Mouse (Mus musculus): Measurements from ENCODE around the gene Smurf1. TPM values are rescaled to one million over a fixed set of nuclear protein-coding genes. Genes with fewer than 3 reads are reported as not detected.

Smurf1 gene
- total RNA-seq, 2 experiments from 2014 or later, result 9.3 to 16.8 TPM

DNA sequence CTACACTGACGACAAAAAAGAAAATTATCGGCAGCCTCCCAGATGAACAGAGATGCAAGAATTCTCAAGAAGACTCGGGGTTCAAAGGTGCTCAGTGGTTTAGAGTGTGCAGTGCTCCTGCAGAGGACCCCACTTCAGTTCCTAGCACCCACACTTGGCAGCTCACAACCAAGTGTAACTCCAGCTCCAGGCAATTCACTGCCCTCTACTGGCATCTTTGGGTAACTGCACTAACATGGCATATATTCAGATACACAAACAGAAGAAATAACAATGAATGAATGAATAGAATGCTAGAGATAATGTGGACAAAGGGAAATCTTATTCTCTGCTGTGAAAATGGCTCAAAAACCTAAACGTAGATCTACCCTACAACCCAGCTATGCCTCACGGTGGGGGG lies 19.2 kb upstream of the Smurf1 start:
- H3K4me3 ChIP-seq, result no peak overlapping the region
- TF ChIP-seq CTCF (IDR thresholded peaks at IDR 0.05), result peak; percentile 37; the same call in 1 of the 2 replicates
- H3K27ac ChIP-seq, result no peak overlapping the region
- DNase-seq, result no peak
- intact Hi-C loops (cut with DNase I), result loop anchor here (5.0 kb wide), 1 partner anchor 103 kb away; no protein-coding TSS in a partner anchor

DNA sequence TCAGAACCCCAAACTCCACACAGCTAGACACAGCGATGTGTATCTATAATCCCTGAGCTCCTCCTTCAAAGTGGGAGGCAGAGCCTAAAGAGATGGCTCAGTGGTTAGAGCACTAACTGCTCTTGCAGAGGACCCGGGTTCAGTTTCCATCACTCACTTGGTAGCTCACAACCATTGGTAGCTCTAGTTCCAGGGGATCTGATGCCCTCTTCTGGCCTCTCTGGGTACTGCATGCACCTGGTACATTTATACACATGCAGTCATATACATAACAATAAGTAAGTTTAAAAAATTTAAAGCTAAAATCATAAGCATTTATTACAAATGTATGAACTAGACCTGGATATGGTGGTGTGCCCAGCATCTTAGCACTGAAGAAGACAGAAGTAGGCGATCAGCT lies 17.6 kb upstream of the Smurf1 start:
- Histone ChIP-seq H3K27ac (no peak overlapping the region), H3K4me3 (no peak overlapping the region)
- DNase-seq, result no peak
- TF ChIP-seq CTCF (IDR thresholded peaks at IDR 0.05), result peak; percentile 47
- intact Hi-C loops (cut with DNase I), result no loop called here

DNA sequence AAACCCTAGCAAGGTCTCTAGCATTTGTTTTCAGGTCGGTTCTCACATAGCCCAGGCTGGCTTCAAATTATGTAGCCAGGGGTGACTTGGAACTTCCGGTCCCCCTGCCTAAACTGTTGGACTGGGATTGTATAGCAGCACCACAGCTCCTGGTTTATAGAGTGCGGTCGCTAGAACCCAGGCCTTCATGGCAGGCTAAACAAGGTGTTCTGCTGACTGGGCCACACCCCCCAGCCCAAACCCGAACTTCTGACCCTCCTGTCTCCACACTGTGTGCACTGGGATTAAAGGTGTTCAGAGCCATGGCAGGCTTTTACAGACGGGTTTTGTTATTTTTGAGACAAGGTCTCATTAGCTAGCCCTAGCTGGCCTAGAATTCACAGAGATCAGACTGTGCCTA lies 13.5 kb upstream of the Smurf1 start:
- Histone ChIP-seq H3K27ac (no peak overlapping the region), H3K4me3 (no peak overlapping the region)
- no peak for TF ChIP-seq CTCF (IDR thresholded peaks at IDR 0.05)
- DNase-seq, result no peak
- intact Hi-C loops (cut with DNase I), result no loop called here

DNA sequence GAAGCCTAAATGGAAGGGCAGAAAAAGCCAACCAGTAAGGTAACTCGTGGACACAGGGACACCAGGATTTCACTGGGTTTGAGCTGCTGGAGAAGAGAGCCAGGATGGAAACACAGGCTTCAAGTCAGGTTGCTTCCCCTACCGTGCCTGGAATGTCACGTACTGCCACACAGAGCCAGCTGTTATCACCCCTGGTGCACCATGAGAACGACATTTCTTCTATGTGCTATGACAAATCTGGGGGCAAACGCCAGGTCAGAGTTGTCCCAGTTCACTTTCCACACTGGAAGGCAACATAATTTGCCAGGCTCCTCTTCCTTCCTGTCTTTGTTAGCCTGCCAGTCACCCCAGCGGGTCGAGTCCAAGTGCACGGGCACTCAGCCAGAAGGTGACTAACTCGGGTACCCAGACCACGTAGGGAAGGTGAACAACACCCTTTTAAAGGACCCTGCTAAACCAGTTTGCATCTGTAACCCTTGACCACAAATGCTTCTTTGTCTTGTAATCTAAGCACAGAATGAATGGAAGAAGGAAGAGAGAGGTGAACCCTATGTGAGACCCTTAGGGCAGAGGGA lies 13.0 kb upstream of the Smurf1 start:
- no peak for DNase-seq
- no peak overlapping the region for H3K27ac ChIP-seq
- intact Hi-C loops (cut with DNase I), result no loop called here
- no peak for TF ChIP-seq CTCF (IDR thresholded peaks at IDR 0.05)
- no peak overlapping the region for H3K4me3 ChIP-seq

DNA sequence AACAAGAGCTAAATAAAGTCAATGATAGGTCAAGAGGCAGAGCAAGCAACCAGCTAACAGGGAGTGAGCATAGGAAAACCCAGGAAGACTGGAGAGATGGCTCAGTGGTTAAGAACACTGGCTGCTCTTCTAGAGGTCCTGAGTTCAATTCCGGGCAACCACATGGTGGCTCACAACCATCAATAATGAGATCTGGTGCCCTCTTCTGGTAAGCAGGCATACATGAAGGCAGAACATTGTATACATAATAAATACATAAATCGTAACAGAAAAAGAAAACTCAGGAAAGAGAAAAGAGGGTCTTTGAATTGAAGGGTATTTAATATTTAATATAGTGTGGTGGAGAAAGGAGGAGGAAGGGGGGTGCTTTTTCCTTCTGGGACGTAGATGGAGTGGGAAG lies 5.6 kb upstream of the Smurf1 start:
- peak; percentile 50 for TF ChIP-seq CTCF (IDR thresholded peaks at IDR 0.05)
- intact Hi-C loops (cut with DNase I), result no loop called here

DNA sequence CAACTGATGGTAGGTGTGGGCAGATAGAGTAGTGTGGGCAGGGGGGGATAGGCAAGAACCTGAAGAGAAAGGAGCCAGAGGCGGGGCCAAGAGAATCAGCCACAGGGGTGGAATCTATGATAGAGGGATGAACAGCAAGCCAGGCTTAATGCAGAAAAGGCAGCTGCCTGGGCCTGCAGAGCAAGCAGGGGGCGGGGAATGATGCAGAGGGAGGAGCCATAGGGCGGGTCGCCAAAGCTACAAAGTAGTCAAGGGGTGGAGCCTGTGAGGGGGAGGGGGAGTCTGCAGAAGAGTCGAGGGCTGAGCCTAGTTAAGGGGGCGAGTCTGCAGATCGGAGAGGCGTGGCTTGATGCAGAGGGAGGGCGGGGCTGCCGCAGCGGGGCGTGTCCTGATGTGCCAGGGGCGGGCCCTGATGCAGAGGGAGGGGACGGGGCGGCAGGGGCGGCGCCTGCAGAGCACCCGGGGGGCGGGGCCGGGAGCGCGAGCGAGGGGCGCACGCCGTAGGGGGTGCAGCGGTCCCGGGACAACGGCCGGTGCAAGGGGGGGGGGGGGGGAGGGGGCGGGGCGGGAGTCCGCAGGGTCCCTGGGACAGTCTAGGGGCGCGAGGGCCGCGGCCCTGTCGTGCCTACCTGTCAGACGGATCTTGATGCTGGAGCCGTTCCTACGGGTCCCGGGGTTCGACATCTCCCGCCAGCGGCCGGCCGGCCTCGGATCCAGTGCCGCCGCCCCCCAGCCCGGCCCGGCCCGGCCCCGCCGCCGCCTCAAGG lies 592 bp downstream of the Smurf1 start:
- Histone ChIP-seq H3K4me3 (peak overlapping the region; percentile 81), H3K27ac (peak overlapping the region; percentile 96)
- DNase-seq, result peak; percentile 90
- intact Hi-C loops (cut with DNase I), result loop anchor here (2.0 to 5.0 kb wide), 3 partner anchors 16 to 83 kb away; no protein-coding TSS in a partner anchor
- TF ChIP-seq CTCF (IDR thresholded peaks at IDR 0.05), result no peak

More for the DNA sequence above, 5.6 kb upstream of the Smurf1 start:
- no peak overlapping the region for H3K4me3 ChIP-seq
- DNase-seq, result no peak
- H3K27ac ChIP-seq, result no peak overlapping the region

DNA sequence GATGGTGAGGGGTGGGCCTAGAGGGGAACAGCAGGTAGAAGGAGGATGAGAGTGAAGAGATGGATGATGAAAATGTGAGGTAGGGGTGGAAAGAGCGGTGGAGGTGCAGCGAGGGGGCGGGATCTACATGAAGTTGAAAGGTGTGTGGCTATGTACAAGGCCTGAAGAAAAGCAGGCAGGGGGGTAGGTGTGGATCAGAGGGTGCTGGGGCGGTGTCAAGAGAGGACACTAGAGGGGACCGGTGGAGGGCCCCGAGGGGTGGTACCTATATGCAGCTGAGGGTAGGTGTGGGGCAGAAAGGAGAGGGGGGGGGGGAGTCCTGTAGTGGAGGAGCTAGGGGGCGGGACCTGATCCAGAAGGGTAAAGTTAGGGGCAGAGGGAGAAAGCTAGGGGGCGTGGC lies 1.2 kb downstream of the Smurf1 start:
- intact Hi-C loops (cut with DNase I), result loop anchor here (2.0 kb wide), 1 partner anchor 16 kb away; no protein-coding TSS in a partner anchor

DNA sequence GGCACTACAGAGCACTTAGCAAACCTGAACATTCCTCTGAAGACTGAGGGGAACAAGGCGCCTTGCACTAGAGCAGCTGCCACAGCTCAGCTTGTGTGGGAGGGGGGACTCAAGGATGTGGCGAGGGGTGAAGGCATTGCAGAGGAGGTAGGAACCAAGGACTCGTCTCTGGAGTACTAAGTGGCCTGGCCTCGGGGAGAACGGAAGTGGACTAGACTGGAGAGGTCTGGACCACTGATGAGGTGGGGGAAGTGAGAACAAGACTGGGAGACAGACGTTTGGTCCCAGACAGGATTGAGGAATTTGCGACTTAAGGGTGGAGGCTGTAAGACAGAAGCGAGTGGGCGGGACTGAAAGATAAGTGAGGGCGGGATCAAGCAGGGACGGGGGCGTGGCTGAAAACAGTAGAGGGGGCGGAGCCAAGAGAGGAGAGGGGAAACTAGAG lies 1.8 kb downstream of the Smurf1 start:
- DNase-seq, result peak; percentile 66
- intact Hi-C loops (cut with DNase I), result loop anchor here (2.0 kb wide), 1 partner anchor 15 kb away; no protein-coding TSS in a partner anchor
- H3K27ac ChIP-seq, result peak overlapping the region; percentile 68

More for the DNA sequence above, 1.2 kb downstream of the Smurf1 start:
- H3K4me3 ChIP-seq, result peak overlapping the region; percentile 81
- H3K27ac ChIP-seq, result peak overlapping the region; percentile 96
- no peak for DNase-seq
- TF ChIP-seq CTCF (IDR thresholded peaks at IDR 0.05), result no peak

DNA sequence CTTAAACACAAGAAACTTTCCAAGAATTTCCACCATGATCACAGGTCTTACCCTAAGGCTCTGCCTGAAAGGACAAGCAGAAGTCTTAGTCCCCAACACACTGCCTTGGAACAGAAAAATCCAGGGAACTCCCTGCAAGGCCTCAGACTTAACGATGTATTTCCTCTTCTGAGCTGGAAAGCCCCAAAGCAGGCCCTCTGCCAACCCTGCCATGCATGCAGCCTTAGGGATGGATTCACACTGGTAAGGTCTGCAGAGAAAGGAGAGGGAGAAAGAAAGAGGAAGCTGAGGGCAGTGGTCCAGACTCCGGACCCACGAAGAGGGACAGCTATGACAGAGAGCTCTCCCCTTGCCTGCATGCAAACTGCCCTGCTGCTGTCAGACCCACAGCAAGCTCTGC lies 2.2 kb downstream of the Smurf1 start:
- intact Hi-C loops (cut with DNase I), result no loop called here
- no peak for TF ChIP-seq CTCF (IDR thresholded peaks at IDR 0.05)
- Histone ChIP-seq H3K27ac (peak overlapping the region; percentile 68), H3K4me3 (peak overlapping the region; percentile 81)
- DNase-seq, result no peak

More for the DNA sequence above, 1.8 kb downstream of the Smurf1 start:
- TF ChIP-seq CTCF (IDR thresholded peaks at IDR 0.05), result no peak
- peak overlapping the region; percentile 81 for H3K4me3 ChIP-seq

DNA sequence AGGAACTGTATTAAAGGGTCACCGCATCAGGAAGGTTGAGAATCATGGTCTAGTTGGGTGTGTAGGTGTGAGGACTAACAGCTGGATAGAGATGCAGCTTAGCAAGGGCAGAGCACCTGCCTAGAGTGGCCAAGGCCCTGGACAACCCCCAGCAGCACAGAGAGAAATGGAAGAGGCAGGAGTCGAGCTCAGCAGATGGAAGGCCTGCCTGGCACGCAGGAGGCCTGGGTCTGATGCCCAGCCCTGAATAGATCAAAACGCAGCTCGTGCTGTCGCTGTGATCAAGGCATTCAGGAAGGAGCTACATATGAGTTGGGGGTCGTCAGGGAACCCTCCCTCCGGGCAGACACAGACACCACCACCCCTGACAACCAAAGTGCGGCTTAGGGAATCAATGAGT lies 7.4 kb downstream of the Smurf1 start:
- intact Hi-C loops (cut with DNase I), result no loop called here
- TF ChIP-seq CTCF (IDR thresholded peaks at IDR 0.05), result no peak
- Histone ChIP-seq H3K27ac (0 out of 2 replicates have a peak overlapping the region, but pooled peaks have one; percentile 1), H3K4me3 (no peak overlapping the region)
- no peak for DNase-seq

DNA sequence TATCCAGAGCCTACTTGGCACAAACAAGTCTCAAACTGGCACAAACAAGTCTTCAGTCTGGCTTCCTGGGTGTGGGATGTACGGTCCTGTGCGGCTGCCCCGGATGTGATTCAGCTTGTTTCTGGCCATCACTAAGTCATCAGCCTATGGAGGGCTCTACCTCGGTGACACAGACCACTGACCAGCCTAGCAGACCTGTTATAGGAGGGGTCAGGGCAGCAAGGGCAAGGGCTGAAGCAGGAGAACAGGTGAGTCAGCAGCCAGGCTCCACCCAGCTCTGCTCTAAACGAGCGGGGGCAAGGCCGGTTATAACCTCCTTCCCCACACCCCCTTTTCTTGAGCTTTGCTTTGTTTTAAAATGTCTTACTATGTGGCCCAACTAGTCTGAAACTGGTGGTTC lies 11.2 kb downstream of the Smurf1 start:
- Histone ChIP-seq H3K27ac (peak overlapping the region; percentile 20; the same call in 1 of the 2 replicates), H3K4me3 (no peak overlapping the region)
- no peak for TF ChIP-seq CTCF (IDR thresholded peaks at IDR 0.05)
- intact Hi-C loops (cut with DNase I), result no loop called here
- no peak for DNase-seq

DNA sequence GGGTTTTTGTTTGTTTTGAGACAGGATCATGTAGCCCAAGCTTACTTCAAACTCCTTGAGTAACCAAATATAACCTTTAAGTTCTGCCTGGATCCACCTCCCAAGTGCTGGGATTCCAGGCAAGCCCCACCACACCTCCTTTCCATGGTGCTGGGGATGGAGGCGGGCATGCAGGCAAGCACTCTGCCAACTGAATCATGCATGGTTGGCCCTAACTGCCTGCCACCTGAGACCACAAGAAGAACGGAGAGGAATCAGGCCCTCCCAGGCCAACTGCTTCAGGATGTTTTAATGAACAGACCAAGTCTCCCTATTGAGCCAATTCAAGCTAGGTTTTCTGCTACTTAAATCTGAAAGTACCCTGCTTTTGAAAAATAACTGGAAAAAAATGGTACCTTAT lies 13.1 kb downstream of the Smurf1 start:
- no peak for DNase-seq
- Histone ChIP-seq H3K27ac (peak overlapping the region; percentile 39), H3K4me3 (no peak overlapping the region)
- no peak for TF ChIP-seq CTCF (IDR thresholded peaks at IDR 0.05)
- intact Hi-C loops (cut with DNase I), result no loop called here

DNA sequence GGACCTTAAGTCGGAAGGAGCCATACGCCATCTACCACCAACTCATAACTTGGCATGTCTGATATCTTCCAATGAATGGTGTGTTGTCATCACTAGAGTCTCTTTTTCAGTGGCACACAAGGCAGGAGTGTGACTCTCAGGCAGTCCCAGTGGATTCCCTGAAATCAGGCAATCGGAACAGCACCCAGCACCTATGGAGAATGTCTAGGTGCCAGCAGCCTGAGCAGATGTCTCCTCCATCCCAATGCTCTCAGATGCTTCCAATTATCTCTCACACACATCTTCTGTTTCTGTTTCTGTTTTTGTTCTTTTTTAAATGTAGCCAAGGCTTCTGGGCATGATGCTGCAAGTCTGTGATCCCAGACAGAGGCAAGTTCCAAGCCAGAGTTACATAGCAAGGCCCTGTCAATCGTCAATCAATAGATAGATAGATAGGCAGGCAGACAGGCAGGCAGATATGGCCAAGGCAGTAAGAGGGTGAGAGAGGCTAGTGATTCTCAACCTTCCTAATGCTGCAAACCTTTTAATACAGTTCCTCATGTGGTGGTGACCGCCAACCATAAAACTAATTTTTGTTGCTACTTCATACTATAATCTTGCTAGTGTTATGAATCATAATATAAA lies 15.1 kb downstream of the Smurf1 start:
- H3K4me3 ChIP-seq, result no peak overlapping the region
- intact Hi-C loops (cut with DNase I), result no loop called here
- no peak for TF ChIP-seq CTCF (IDR thresholded peaks at IDR 0.05)
- no peak overlapping the region for H3K27ac ChIP-seq
- no peak for DNase-seq
